Mouse (Mus musculus) lung, postnatal 36 days (tissue): ENCODE data around the gene Tmem256.
A peak's percentile ranks its signal among the peaks of the same experiment; 100 is the strongest.

ENCODE experiments used
- DNase-seq: peaks from one replicate; pipeline ENCODE4 v3.0.0; 2022; ENCODE audit warnings: mixed read lengths

Gene Tmem256

DNA sequence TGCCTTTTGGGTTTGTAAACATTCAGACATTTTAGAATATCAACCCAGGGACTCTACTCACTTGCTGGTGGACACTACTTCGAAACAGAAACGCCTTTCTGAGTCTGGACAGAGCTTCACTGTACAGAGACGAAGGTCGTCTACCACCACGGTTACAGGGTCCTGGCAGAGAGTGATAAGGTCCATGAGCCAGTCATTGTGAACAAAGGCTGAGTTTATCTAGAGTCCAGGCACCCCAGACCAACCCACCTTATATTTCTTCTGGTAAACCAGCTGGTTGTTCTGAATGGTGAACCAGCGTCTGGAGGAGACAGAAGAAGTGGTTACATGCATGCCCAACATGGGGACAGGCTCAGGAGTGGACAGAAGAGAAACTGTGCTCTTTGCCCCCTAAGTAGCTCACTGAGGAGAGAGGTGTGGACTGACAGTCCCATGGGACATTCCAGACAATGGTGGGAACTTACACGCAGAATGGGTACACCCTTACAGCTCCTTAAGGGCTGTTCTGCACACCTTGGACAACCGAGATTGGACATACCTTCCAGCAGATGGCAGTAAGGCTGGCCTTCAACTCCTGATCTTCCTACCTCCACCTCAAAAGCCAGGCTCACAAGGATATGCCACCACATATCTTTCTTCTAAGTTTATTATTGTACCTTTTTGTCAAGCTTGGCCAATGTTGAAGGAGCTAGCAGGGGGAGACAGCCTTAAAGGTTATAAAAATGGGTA, 48.8 kb downstream of the Tmem256 start:
- peak; percentile 74 for DNase-seq
